Mouse (Mus musculus): ENCODE results near the gene Ttc9c.

DNA sequence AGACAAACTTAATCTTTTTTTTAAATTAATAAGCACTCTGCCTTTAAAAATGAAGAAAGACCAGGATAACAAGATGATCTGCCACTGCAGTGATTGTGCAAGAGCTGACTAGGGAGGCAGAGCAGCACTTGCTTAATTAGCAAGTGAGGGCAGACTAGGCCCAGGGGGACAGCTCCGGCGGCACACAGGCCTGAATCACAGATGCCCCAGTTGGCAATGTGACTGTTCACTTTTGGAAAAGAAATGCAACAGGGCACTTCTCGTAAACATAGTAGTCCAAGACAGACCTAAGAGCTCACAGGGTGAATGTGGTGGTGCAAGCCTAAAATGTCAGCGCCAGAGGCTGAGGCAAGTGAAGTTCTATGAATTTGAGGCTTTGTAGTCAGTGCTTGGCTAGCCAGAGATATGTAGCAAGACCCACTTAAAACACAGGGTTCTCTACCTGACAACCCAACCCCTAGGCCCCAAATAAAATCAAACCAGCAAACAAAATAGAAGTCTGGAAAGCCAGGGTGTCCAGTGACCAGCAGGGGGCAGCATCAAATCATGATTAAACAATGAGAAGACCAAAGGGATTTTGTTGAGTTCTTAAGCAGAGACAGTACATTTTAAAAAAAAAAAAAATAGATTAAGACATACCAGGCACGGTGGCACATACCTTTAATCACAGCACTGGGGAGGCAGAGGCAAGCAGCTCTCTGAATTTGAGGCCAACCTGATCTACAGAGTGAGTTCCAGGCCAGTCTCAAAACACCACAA lies 25.4 kb upstream of the Ttc9c start:
- 0 out of 2 replicates have a peak, but pooled peaks have one; percentile 6 for TF ChIP-seq CTCF (IDR thresholded peaks at IDR 0.05; ENCODE audit: borderline replicate concordance, insufficient read depth, low read length)
- TF ChIP-seq POLR2A (IDR thresholded peaks at IDR 0.05; ENCODE audit: low read depth, low read length), result no peak
